Mouse (Mus musculus) left cerebral cortex, adult 18-20 months (tissue): ENCODE measurements around the gene Rars. TPM values are rescaled to one million over a fixed set of nuclear protein-coding genes. Genes with fewer than 3 reads are reported as not detected.
"Not testable (repeated sequence)": the region's sequence is repeated elsewhere in the genome, so short reads cannot be mapped to it uniquely, and the experiment has no call there.

ENCODE experiments used
- DNase-seq, 2 experiments: peaks; one replicate each; pipeline ENCODE4 v3.0.0; 2021 to 2022; ENCODE audit warnings: low spot score in 2 of 2, mixed read lengths in 1 of 2
- long read RNA-seq, 2 experiments: library from polyadenylated mRNA; stranded (forward); transcript quantifications; one replicate each; pipeline ENCODE4 v2.0.0; 2021
- total RNA-seq, 2 experiments: library from RNA; stranded (reverse); gene quantifications; 2 replicates each; pipeline ENCODE4 v1.2.3; 2021

The Rars gene
- 10 to 100 TPM; 44.5 to 49.0 TPM for total RNA-seq
- long read RNA-seq, experiment 1, transcript Rars-201 (15 exons, 2,109 nt): major isoform, 40 of 54 reads
- long read RNA-seq, experiment 1, partial matches to known transcripts: 2 of 54 reads
- long read RNA-seq, experiment 1, other reads (novel, unspliced or antisense): 12 of 54 reads
- long read RNA-seq, experiment 2, transcript Rars-201 (15 exons, 2,109 nt): major isoform, 20 of 31 reads
- long read RNA-seq, experiment 2, partial matches to known transcripts: 0 of 31 reads
- long read RNA-seq, experiment 2, other reads (novel, unspliced or antisense): 11 of 31 reads

DNA sequence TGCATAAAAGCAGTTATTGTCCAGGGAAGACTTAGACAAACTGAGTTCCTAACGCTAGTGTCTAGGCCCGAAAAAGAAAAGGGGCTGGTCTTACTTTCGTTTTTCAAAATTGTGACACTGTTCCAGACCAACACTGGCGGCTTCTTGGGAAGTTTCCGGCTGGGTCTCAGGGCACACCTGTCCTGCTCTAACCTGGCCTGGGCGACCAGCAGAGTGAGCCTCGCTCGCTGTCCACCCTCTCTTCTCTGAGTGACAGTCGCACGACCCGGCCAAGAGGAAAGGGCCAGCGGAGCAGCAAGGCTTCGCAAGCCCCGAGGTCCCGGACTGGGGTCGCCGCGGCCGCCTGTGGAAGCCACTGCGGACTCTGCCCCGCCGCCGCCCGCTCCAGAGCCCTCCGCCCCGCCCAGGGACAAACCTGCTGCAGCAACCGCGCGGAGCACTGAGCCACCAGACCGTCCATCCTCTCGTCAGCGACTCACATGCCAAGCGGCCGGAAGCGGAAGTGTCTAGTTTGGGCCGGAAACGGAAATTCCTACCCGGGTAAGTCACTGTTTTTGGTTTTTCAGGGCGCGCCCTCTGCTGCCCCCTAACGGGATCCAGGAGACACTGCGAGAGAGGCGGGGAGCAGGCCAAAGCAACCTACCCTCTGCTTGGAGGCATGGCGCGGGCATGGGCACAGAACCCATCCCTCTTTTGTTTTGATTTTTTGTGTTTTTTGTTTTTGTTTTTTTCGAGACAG lies at the start of gene Rars:
Gene Rars (minus strand): TSS at position 485 of the 739 bp plus-strand sequence.
- DNase-seq: peak; percentile 95 to 97

GRCm38 (mm10) chr11:35882777-35883176 lies 48.5 kb upstream of the Rars start:
- no peak for DNase-seq

- no peak for DNase-seq
These were observed 44.2 kb upstream of the Rars start for GRCm38 (mm10) chr11:35878559-35878897.

DNA sequence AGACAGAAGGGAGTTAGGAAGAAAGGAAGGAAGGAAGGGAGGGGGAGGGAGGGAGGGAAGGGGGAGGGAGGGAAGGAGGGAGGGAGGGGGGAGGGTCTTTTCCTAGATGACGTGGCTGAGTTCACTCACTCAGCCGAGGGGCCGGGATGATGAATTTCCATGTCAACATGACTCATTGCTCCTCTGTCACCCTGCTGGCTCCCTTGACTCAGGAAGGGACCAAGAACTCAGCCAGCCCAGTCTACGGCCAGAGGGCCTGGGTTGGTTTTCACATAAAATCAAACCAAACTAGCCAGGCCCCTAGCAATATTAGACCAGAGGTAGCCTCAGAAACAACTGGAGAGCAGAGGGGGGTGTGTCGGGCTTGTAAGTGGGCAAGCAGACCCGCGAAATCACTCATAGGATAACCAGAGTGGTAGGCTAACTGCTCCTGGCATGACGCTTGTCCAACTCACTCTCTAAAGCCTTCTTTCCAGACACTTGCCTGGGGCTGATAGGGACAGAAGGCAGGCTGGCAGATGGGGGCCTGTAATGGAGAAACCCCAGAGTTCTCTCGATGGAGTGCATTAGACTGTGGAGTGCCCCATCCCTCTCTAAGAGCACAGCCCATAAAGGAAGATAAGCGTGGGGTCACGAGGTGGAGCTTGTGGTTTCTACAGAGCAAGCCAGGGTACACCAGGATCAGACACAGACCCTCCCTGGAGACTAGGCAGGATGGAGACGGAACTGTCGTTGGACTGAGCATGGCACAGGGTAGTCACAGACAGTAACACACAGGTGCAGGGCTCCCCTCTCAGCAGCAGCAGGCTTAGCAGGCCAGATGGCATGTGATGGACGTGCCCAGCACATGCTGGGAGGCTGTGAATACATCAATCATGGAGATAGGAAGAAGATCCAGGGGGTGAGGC lies 43.6 kb upstream of the Rars start:
- no peak for DNase-seq

DNA sequence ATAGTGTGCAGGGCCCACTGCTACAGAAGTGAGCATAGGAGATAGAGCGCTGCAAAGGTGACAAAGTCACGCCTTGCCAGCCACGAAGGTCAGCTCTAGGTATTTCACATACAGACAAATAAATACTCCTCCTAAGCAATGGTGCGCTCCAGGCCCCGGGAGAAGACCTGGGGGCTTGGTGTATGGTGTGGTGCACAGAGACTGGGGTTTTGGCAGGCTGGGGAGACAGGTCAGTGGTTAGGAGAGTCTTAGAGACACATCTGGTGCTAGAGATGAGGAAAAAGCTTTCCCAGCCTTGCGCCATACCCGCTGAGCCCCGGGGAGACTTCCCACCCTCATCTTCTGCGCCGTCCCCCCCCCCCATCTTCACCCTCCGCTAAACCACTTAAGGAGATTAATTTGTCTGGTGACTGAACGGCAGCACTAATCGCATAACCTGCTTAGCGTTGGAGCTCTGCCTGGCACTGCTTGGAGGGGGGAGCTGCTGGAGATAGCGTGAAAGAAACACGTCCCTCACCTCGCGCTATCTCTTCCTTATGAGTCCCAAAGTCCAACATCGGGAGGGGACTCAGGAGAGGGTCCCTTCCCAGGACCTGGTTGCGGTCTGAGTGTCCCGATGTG lies 39.4 kb upstream of the Rars start:
- DNase-seq: no peak

DNA sequence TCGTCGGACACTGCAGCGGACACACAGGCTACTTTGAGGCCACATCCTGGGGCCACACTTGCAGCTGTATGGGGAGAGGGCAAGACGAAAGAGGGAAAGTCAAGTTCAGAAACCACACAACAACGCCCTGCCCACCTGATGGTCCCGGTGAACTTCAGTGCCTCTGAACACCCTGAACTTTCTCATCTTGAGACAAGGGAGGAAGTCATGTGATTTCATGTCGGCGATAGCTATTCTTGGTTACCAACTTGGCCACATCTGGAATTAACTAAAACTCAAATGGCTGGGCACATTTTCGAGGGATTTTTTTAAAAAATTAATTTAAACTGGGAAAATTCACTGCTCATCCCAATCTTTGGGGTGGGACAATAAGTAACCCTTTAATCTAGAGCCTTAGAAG lies 36.7 kb upstream of the Rars start:
- DNase-seq: no peak

DNA sequence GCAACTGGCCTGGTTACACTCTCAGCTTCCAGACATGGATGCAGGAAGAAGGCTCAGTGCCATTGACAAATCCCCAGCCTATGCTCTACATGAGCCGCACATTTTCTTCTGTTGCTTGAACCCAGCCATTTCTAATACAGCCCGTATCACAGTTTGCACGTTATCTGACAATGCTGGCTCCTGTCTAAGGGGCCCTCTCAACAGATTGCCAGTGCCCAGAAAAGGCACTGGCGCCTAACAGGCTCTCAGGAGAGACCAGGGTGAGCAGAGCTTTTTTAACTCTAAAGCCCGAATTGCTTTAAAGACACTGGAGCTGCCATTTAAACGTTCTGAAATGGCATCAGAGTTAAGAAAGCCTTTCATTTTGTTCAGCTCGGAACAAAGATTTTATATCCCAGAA lies 31.8 kb upstream of the Rars start:
- DNase-seq: no peak

- peak; percentile 65 to 75 for DNase-seq
These were observed 30.8 kb upstream of the Rars start for GRCm38 (mm10) chr11:35864981-35865604.

GRCm38 (mm10) chr11:35863653-35864052 lies 29.3 kb upstream of the Rars start:
- no peak for DNase-seq

- DNase-seq: no peak
These were observed 23.2 kb upstream of the Rars start for GRCm38 (mm10) chr11:35857395-35858067.

DNA sequence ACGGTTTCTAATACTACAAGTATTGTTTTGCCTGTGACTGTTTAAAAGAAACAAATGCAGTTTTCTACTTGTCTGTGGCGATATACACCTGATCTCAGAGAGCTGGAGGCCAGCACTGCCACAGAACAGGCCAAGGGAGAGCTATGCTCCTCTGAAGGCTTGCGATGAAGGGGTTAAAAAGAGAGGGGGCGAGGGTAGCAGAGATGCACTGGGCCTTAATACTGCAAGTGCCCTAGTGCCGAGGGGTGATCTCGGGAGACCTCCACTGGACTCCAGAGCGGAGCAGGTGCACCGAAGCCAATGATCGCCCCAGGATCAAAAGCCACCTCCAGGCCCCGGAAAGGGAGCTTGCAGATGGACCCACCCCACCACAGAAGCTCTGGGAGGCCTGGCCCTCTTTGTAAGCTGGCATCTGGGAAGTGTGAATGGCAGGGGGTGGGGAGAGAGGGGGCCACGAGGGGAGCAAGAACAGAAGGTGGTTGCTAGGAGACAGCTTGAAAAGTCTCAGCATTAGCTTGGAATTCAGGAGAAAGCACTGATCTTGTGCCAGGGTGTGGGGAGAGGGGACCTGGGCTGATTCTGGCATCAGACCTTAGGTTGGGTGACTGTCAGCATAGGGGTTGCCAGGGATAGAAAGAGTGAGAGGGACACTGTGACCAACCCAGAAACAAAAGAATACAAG lies 22.2 kb upstream of the Rars start:
- no peak for DNase-seq

GRCm38 (mm10) chr11:35855567-35855966 lies 21.3 kb upstream of the Rars start:
- DNase-seq: no peak

DNA sequence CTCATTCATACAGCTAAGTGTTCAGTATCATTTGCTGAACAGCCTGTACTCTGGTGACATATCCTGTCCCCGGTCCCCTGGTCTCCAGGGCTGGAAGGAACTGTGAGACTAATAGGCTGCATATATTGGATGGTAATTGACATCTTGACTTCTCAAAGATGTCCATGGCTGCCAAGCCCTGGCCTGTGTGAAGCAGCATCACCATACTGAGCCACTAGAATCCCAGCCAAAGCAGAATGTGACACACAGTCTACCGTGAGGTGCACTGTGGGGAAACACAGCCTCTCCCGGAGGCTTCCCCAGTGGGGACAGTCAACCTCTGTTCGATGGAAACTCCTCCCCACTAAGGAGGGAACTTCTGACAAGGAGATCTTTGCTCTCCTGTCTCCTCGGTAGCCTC lies 20.6 kb upstream of the Rars start:
- no peak for DNase-seq

GRCm38 (mm10) chr11:35853651-35854050 lies 19.3 kb upstream of the Rars start:
- no peak for DNase-seq

GRCm38 (mm10) chr11:35852731-35853130 lies 18.4 kb upstream of the Rars start:
- peak in 1 of 2 experiments; percentile 33 for DNase-seq

DNA sequence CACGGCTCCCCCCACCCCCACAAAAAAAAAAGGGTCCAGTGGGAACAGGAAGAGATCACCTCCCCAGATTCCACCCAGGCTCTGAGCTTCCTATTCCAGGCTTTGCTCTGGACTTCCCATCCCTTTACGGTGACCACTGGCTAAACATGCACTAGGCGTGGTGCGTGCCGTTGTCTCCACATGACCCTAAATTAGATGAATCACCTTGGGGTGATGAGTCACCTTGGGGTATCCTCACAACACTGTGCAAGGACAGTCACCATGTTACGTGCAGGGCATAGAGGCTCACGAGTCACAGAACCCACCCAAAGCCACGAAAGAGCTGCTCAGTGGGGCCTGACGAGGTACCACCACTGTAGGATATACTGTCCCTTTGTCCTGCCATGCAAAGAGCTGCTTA lies 10.0 kb upstream of the Rars start:
- no peak for DNase-seq

- DNase-seq: not testable (repeated sequence)
These were observed 8.3 kb upstream of the Rars start for GRCm38 (mm10) chr11:35842560-35842959.

DNA sequence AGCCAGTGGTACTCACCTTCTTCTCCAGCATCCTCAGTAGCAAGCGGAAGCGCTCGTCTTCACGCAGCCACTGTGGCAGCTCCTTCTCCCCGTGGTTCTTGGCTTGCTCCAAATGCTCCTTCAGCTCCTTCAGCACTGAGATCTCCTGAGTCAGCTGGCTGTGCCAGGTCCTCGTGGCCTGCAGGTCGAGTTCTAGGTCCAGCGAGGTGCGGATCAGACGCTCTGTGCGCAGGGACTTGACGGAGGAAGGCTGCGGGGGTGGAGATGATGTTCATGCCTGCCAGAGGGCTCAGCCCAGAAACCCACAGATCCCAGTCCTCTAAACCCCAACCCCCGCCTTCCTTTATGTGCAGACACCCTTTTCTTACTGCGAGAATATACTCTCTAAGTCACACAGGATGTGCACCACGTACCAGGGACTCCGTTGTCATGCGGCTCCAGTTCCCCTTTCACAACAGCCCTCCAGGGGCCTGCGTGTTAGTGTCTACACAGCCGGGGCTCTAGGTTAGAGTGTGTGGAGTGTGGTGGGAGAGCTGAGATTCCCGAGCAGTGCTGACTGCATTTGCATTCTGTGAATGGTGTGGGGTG lies 7.5 kb upstream of the Rars start:
- DNase-seq: no peak

DNA sequence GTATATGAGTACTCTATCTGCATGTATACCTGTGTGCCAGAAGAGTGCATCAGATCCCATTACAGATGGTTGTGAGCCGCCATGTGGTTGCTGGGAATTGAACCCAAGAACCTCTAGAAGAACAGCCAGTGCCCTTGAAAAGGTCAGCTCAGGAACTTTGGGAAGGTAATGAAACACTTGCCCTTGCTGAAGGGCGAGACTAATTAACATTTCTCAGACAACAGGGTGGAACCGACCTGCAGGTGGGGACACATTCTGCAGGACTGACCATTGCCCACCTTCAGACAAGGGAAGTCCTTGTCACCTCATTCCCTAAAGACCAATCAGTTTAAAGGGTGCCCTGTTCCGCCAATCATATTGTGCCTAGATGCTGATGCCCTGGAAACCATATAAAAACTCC lies 6.5 kb upstream of the Rars start:
- not testable (repeated sequence) for DNase-seq
